Mouse (Mus musculus): ENCODE data around the gene Acp2. TPM values are rescaled to one million over a fixed set of nuclear protein-coding genes. Genes with fewer than 3 reads are reported as not detected.

Gene Acp2
- 26.5 and 32.3 TPM in 2 replicates for polyA plus RNA-seq (2014; fragmentation: Nextera tagmentation; extraction: Ambion mirVana)

DNA sequence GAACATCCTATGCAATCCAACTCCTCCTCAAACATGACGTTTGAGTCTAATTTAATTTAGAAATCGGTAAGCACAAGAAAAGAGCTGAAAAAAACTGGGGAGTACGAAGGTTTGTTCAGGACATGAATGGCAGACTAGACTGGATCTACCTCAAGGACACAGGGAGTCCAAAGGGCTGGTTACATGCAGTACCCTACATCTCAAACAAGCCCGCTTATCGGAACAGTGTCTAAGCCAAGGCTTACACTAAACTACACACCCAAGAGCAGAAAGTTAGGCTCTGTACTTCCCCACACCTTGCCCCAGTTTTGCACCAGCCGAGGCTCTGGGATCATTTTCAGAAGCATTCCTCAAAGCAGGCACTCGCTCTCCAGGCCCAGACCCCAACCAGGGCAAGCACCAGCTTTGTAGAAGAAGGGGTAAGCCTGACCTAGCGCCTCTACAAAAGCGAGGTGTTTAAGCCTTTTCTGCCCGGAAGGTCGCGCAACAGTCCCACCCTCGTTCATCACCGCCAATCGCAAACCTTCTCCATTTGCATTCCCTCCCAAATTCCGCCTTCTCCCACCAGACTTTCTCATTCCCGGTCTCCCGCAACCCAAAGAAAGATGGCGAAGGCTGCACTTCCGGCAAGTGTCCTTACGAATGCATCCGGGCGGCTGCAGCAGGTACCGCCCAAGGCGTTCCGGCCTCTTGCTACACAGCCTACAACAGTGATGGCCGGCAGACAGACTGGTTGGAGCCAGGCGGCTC lies at the start of gene Acp2, which contains the start of gene Nr1h3:
TSS of gene Acp2 (plus strand) at position 664 of the 750 bp plus-strand sequence.
TSS of gene Nr1h3 (minus strand) at position 613 of the 750 bp plus-strand sequence.
- no peaks in the 10 kb centered on the region for H3K27me3 ChIP-seq (ENCODE audit: control insufficient read depth, insufficient read depth, low read length)
- no peaks in the 10 kb centered on the region for H3K9me3 ChIP-seq (ENCODE audit: control insufficient read depth, low read depth, low read length)
- peak within 1 kb of the TSS; percentile 68 for H3K4me3 ChIP-seq (ENCODE audit: low read depth, low read length)
- H3K9ac ChIP-seq (replicated peaks; ENCODE audit: low read depth, low read length): peak within 1 kb of the TSS; percentile 57
- H3K4me2 ChIP-seq (replicated peaks; ENCODE audit: low read depth, low read length): peak within 1 kb of the TSS; percentile 72
- H3K36me3 ChIP-seq (ENCODE audit: control insufficient read depth, insufficient read depth, low read length): peaks cover 17% of the 10 kb centered on the region
- H3K27ac ChIP-seq (ENCODE audit: low read length): peak within 1 kb of the TSS; percentile 93
- H3K4me1 ChIP-seq (ENCODE audit: control insufficient read depth, insufficient read depth, low read length): peaks cover 13% of the 10 kb centered on the region
- 2% methylated on average over 28 of the region's 28 CpGs for WGBS
- peak; percentile 95 for ATAC-seq (ENCODE audit: insufficient number of reproducible peaks, insufficient read depth, low FRiP score, low read depth)

GRCm38 (mm10) chr2:91152885-91153377 lies 49.8 kb upstream of the Acp2 start:
- Histone ChIP-seq H3K27ac (ENCODE audit: low read length) (no peak overlapping the region), H3K4me1 (ENCODE audit: control insufficient read depth, insufficient read depth, low read length) (no peaks in the 10 kb centered on the region), H3K9ac (replicated peaks; ENCODE audit: low read depth, low read length) (no peak overlapping the region), H3K4me2 (replicated peaks; ENCODE audit: low read depth, low read length) (no peak overlapping the region), H3K9me3 (ENCODE audit: control insufficient read depth, low read depth, low read length) (no peaks in the 10 kb centered on the region), H3K36me3 (ENCODE audit: control insufficient read depth, insufficient read depth, low read length) (peaks cover 12% of the 10 kb centered on the region; the same call in 1 of the 2 replicates), H3K27me3 (ENCODE audit: control insufficient read depth, insufficient read depth, low read length) (no peaks in the 10 kb centered on the region), H3K4me3 (ENCODE audit: low read depth, low read length) (no peak overlapping the region)
- ATAC-seq (ENCODE audit: insufficient number of reproducible peaks, insufficient read depth, low FRiP score, low read depth): no peak
- WGBS: 68% methylated on average over 3 of the region's 3 CpGs

GRCm38 (mm10) chr2:91154091-91154490 lies 48.6 kb upstream of the Acp2 start:
- Histone ChIP-seq H3K4me3 (ENCODE audit: low read depth, low read length) (no peak overlapping the region), H3K4me2 (replicated peaks; ENCODE audit: low read depth, low read length) (no peak overlapping the region), H3K27ac (ENCODE audit: low read length) (no peak overlapping the region), H3K4me1 (ENCODE audit: control insufficient read depth, insufficient read depth, low read length) (no peaks in the 10 kb centered on the region), H3K9me3 (ENCODE audit: control insufficient read depth, low read depth, low read length) (no peaks in the 10 kb centered on the region), H3K36me3 (ENCODE audit: control insufficient read depth, insufficient read depth, low read length) (peaks cover 14% of the 10 kb centered on the region; the same call in 1 of the 2 replicates), H3K9ac (replicated peaks; ENCODE audit: low read depth, low read length) (no peak overlapping the region), H3K27me3 (ENCODE audit: control insufficient read depth, insufficient read depth, low read length) (no peaks in the 10 kb centered on the region)
- ATAC-seq (ENCODE audit: insufficient number of reproducible peaks, insufficient read depth, low FRiP score, low read depth): no peak
- 97% methylated on average over 3 of the region's 3 CpGs for WGBS

- Histone ChIP-seq H3K27ac (ENCODE audit: low read length) (peak overlapping the region; percentile 21; the same call in 1 of the 2 replicates), H3K9me3 (ENCODE audit: control insufficient read depth, low read depth, low read length) (no peaks in the 10 kb centered on the region), H3K4me2 (replicated peaks; ENCODE audit: low read depth, low read length) (no peak overlapping the region), H3K4me1 (ENCODE audit: control insufficient read depth, insufficient read depth, low read length) (no peaks in the 10 kb centered on the region), H3K36me3 (ENCODE audit: control insufficient read depth, insufficient read depth, low read length) (peaks cover 19% of the 10 kb centered on the region; the same call in 1 of the 2 replicates), H3K4me3 (ENCODE audit: low read depth, low read length) (no peak overlapping the region), H3K9ac (replicated peaks; ENCODE audit: low read depth, low read length) (no peak overlapping the region), H3K27me3 (ENCODE audit: control insufficient read depth, insufficient read depth, low read length) (no peaks in the 10 kb centered on the region)
- ATAC-seq (ENCODE audit: insufficient number of reproducible peaks, insufficient read depth, low FRiP score, low read depth): peak; percentile 49; the same call in 1 of the 2 replicates
- 37% methylated on average over 6 of the region's 6 CpGs for WGBS
Observed at GRCm38 (mm10) chr2:91157002-91157752, 45.5 kb upstream of the Acp2 start.

GRCm38 (mm10) chr2:91160591-91160990 lies 42.1 kb upstream of the Acp2 start:
- Histone ChIP-seq H3K9me3 (ENCODE audit: control insufficient read depth, low read depth, low read length) (no peaks in the 10 kb centered on the region), H3K27ac (ENCODE audit: low read length) (no peak overlapping the region), H3K4me2 (replicated peaks; ENCODE audit: low read depth, low read length) (no peak overlapping the region), H3K4me3 (ENCODE audit: low read depth, low read length) (no peak overlapping the region), H3K27me3 (ENCODE audit: control insufficient read depth, insufficient read depth, low read length) (no peaks in the 10 kb centered on the region), H3K9ac (replicated peaks; ENCODE audit: low read depth, low read length) (no peak overlapping the region), H3K4me1 (ENCODE audit: control insufficient read depth, insufficient read depth, low read length) (no peaks in the 10 kb centered on the region), H3K36me3 (ENCODE audit: control insufficient read depth, insufficient read depth, low read length) (peaks cover 21% of the 10 kb centered on the region; the same call in 1 of the 2 replicates)
- 78% methylated on average over 6 of the region's 6 CpGs for WGBS
- ATAC-seq (ENCODE audit: insufficient number of reproducible peaks, insufficient read depth, low FRiP score, low read depth): no peak

DNA sequence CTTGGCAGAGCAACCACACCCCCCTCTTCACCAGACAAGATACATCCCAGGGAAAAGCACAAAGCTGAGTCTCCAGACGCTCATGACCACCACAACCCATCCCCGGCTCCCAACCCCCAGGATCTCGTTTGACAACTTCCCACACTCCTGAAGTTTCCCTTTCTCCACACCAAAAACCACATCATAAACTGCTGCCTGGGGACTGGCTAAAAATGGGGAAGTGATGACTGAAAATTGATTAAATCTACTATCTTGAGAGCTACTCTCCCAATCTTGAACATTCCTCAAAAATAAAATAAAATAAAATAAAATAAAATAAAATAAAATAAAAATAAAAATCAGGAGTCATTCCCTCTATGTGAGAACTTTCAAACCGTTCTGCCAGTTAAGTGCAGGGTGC lies 39.7 kb upstream of the Acp2 start:
- 83% methylated on average over 4 of the region's 4 CpGs for WGBS
- H3K9me3 ChIP-seq (ENCODE audit: control insufficient read depth, low read depth, low read length): no peaks in the 10 kb centered on the region
- H3K4me1 ChIP-seq (ENCODE audit: control insufficient read depth, insufficient read depth, low read length): no peaks in the 10 kb centered on the region
- no peak overlapping the region for H3K4me2 ChIP-seq (replicated peaks; ENCODE audit: low read depth, low read length)
- no peak overlapping the region for H3K4me3 ChIP-seq (ENCODE audit: low read depth, low read length)
- H3K9ac ChIP-seq (replicated peaks; ENCODE audit: low read depth, low read length): no peak overlapping the region
- H3K27ac ChIP-seq (ENCODE audit: low read length): no peak overlapping the region
- H3K27me3 ChIP-seq (ENCODE audit: control insufficient read depth, insufficient read depth, low read length): no peaks in the 10 kb centered on the region
- peaks cover 24% of the 10 kb centered on the region; the same call in 1 of the 2 replicates for H3K36me3 ChIP-seq (ENCODE audit: control insufficient read depth, insufficient read depth, low read length)
- no peak for ATAC-seq (ENCODE audit: insufficient number of reproducible peaks, insufficient read depth, low FRiP score, low read depth)

GRCm38 (mm10) chr2:91163532-91163931 lies 39.2 kb upstream of the Acp2 start:
- whole genome bisulfite sequencing: 80% methylated on average over 5 of the region's 5 CpGs
- H3K36me3 ChIP-seq (ENCODE audit: control insufficient read depth, insufficient read depth, low read length): peaks cover 22% of the 10 kb centered on the region; the same call in 1 of the 2 replicates
- no peak for ATAC-seq (ENCODE audit: insufficient number of reproducible peaks, insufficient read depth, low FRiP score, low read depth)

GRCm38 (mm10) chr2:91164991-91165390 lies 37.7 kb upstream of the Acp2 start:
- ATAC-seq (ENCODE audit: insufficient number of reproducible peaks, insufficient read depth, low FRiP score, low read depth): no peak
- WGBS: 84% methylated on average over 6 of the region's 6 CpGs
- peaks cover 27% of the 10 kb centered on the region; the same call in 1 of the 2 replicates for H3K36me3 ChIP-seq (ENCODE audit: control insufficient read depth, insufficient read depth, low read length)

More at GRCm38 (mm10) chr2:91163532-91163931, 39.2 kb upstream of the Acp2 start:
- Histone ChIP-seq H3K4me2 (replicated peaks; ENCODE audit: low read depth, low read length) (no peak overlapping the region), H3K4me3 (ENCODE audit: low read depth, low read length) (no peak overlapping the region), H3K27ac (ENCODE audit: low read length) (no peak overlapping the region), H3K27me3 (ENCODE audit: control insufficient read depth, insufficient read depth, low read length) (no peaks in the 10 kb centered on the region), H3K9me3 (ENCODE audit: control insufficient read depth, low read depth, low read length) (no peaks in the 10 kb centered on the region), H3K9ac (replicated peaks; ENCODE audit: low read depth, low read length) (no peak overlapping the region), H3K4me1 (ENCODE audit: control insufficient read depth, insufficient read depth, low read length) (no peaks in the 10 kb centered on the region)

More at GRCm38 (mm10) chr2:91164991-91165390, 37.7 kb upstream of the Acp2 start:
- no peak overlapping the region for H3K4me2 ChIP-seq (replicated peaks; ENCODE audit: low read depth, low read length)
- H3K27ac ChIP-seq (ENCODE audit: low read length): no peak overlapping the region
- no peak overlapping the region for H3K9ac ChIP-seq (replicated peaks; ENCODE audit: low read depth, low read length)
- H3K4me1 ChIP-seq (ENCODE audit: control insufficient read depth, insufficient read depth, low read length): no peaks in the 10 kb centered on the region
- H3K27me3 ChIP-seq (ENCODE audit: control insufficient read depth, insufficient read depth, low read length): no peaks in the 10 kb centered on the region
- no peaks in the 10 kb centered on the region for H3K9me3 ChIP-seq (ENCODE audit: control insufficient read depth, low read depth, low read length)
- H3K4me3 ChIP-seq (ENCODE audit: low read depth, low read length): no peak overlapping the region
